Mouse (Mus musculus) testis, adult 2 months (tissue): ENCODE measurements at regions not wholly inside any gene's neighbourhood (a gene's known extent, or its start where the extent isn't known, plus 50 kb on each side); places are given as distances from the start of the nearest gene placed in this dataset.

Experiments
- CTCF ChIP-seq: fragments of 200-500 bp; IDR thresholded peaks from 2 replicates; pipeline ENCODE4 v1.5.1; 2012; ENCODE audit warnings: low read depth, mild to moderate bottlenecking, inconsistent platforms, low read length, moderate library complexity; ENCODE audit not compliant: control insufficient read depth, insufficient read depth, insufficient replicate concordance
- POLR2A ChIP-seq: fragments of 200-500 bp; IDR thresholded peaks from 2 replicates; pipeline ENCODE4 v1.6.1; 2012; ENCODE audit warnings: low read depth, mild to moderate bottlenecking, inconsistent platforms, low read length, moderate library complexity; ENCODE audit not compliant: control insufficient read depth

DNA sequence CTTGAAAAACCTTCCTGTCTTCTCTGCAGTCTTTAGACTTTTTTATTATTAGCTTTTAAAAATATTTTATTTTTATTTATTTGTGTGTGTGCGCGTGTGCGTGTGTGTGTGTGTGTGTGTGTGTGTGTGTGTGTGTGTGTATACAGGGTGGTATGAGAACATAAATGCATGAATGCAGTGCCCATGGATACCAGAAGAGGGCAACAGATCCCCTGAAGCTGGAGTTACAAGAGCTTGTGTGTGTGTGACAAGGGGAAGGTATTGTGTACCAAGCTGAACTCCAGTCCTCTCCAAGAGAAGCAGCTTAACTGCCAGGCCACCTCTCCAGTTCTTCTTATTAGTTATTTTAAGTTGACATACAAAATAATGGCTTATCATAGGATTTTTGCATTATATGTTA, 385.0 kb upstream of the Xylt1 start:
- TF ChIP-seq POLR2A (no peak), CTCF (no peak)
